Mouse (Mus musculus) cerebellum, adult 18-20 months (tissue): ENCODE results near the gene Prom1.
A peak's percentile ranks its signal among the peaks of the same experiment; 100 is the strongest.

Experiments
- DNase-seq, 2 experiments: peaks; one replicate each; pipeline ENCODE4 v3.0.0; 2021

The Prom1 gene

GRCm38 (mm10) chr5:44080276-44081054 lies 21.4 kb downstream of the Prom1 start:
- DNase-seq: no peak

GRCm38 (mm10) chr5:44075432-44075831 lies 26.4 kb downstream of the Prom1 start:
- no peak for DNase-seq

- no peak for DNase-seq
These were observed 28.2 kb downstream of the Prom1 start for GRCm38 (mm10) chr5:44073634-44074033.

GRCm38 (mm10) chr5:44070529-44071133 lies 31.2 kb downstream of the Prom1 start:
- DNase-seq: no peak

GRCm38 (mm10) chr5:44058258-44058657 lies 43.6 kb downstream of the Prom1 start:
- DNase-seq: no peak

- no peak for DNase-seq
These were observed 51.6 kb downstream of the Prom1 start for GRCm38 (mm10) chr5:44050213-44050612.

- DNase-seq: no peak
These were observed 52.3 kb downstream of the Prom1 start for GRCm38 (mm10) chr5:44049395-44049976.

GRCm38 (mm10) chr5:44048568-44049363 lies 53.1 kb downstream of the Prom1 start:
- peak; percentile 25 to 31 for DNase-seq

GRCm38 (mm10) chr5:44041725-44042124 lies 60.1 kb downstream of the Prom1 start:
- DNase-seq: no peak

- DNase-seq: no peak
These were observed 60.8 kb downstream of the Prom1 start for GRCm38 (mm10) chr5:44041056-44041455.

- no peak for DNase-seq
These were observed 103.4 kb downstream of the Prom1 start for GRCm38 (mm10) chr5:43998295-43998989.

GRCm38 (mm10) chr5:43997626-43998025 lies 104.2 kb downstream of the Prom1 start:
- DNase-seq: no peak

GRCm38 (mm10) chr5:43996162-43996561 lies 105.7 kb downstream of the Prom1 start:
- DNase-seq: no peak

GRCm38 (mm10) chr5:43994981-43995380 lies 106.9 kb downstream of the Prom1 start:
- DNase-seq: no peak

GRCm38 (mm10) chr5:43990316-43990715 lies 111.5 kb downstream of the Prom1 start:
- peak; percentile 37 to 48 for DNase-seq

GRCm38 (mm10) chr5:43989017-43989416 lies 112.8 kb downstream of the Prom1 start:
- DNase-seq: no peak

GRCm38 (mm10) chr5:43986212-43986611 lies 115.6 kb downstream of the Prom1 start:
- DNase-seq: no peak

GRCm38 (mm10) chr5:43982896-43983295 lies 118.9 kb downstream of the Prom1 start:
- DNase-seq: no peak

GRCm38 (mm10) chr5:43981620-43982019 lies 120.2 kb downstream of the Prom1 start, which contains the start of gene Fgfbp1:
TSS of gene Fgfbp1 (minus strand) at chr5:43981779.
- DNase-seq: no peak

- DNase-seq: no peak
These were observed 121.4 kb downstream of the Prom1 start for GRCm38 (mm10) chr5:43980397-43980796.

- no peak for DNase-seq
These were observed 124.8 kb downstream of the Prom1 start for GRCm38 (mm10) chr5:43976821-43977561.

- no peak for DNase-seq
These were observed 127.7 kb downstream of the Prom1 start for GRCm38 (mm10) chr5:43974166-43974565.
